Mouse (Mus musculus): ENCODE results near the gene Prkce.

DNA sequence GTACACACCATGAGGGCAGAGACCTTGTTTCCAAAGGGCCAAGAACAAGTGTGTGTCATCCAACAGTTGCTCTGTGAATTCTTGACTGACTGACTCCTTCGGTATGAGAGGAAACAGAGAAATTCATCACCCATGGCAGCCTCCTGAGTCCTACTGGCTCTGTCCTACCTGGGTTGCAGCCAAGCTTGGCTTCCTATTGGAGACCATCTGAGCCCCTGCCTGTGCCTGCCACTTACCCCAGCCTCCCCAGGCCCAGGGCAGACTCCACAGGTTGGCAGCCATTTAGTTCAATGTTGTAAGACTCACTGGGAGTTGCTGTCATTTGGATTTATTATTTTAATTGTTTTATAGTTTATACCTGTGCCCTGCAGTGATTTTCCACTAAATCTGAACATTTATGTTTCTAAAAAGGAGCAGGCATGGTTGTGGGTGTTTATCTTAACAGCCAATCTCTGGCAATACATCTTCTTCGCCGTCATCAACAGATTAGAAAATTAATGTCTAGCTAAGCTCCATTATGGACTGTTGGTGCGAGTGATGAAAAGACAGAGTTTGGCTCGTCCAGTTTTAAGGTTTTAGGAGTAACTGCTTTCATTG lies 436.4 kb downstream of the Prkce start:
- no peak for TF ChIP-seq ZNF384 (IDR thresholded peaks at IDR 0.05; ENCODE audit: low read depth, low read length)
- TF ChIP-seq HCFC1 (IDR thresholded peaks at IDR 0.05; ENCODE audit: borderline replicate concordance, insufficient read depth, low read length), result no peak
